Mouse (Mus musculus) ES-Bruce4 (cell line): Measurements from ENCODE around the gene Adk. TPM values are rescaled to one million over a fixed set of nuclear protein-coding genes. Genes with fewer than 3 reads are reported as not detected.

ENCODE experiments used
- H3K27ac ChIP-seq: 2 replicates; pipeline ENCODE4 v1.5.1; 2012; ENCODE audit warnings: low read length, inconsistent platforms; ENCODE audit not compliant: insufficient read depth
- H3K27me3 ChIP-seq: 2 replicates; pipeline ENCODE4 v1.6.1; 2012; ENCODE audit warnings: mild to moderate bottlenecking, low read length, inconsistent platforms; ENCODE audit not compliant: control insufficient read depth, poor library complexity, insufficient read depth, severe bottlenecking
- H3K36me3 ChIP-seq: 2 replicates; pipeline ENCODE4 v1.6.1; 2012; ENCODE audit warnings: inconsistent platforms, mild to moderate bottlenecking, low read length, moderate library complexity; ENCODE audit not compliant: control insufficient read depth, poor library complexity, insufficient read depth, severe bottlenecking
- H3K4me1 ChIP-seq: one replicate; pipeline ENCODE4 v1.8.1; 2011; ENCODE audit warnings: low read length; ENCODE audit not compliant: control insufficient read depth, insufficient read depth
- H3K4me3 ChIP-seq: 2 replicates; pipeline ENCODE4 v1.5.1; 2011; ENCODE audit warnings: low read depth, mild to moderate bottlenecking, low read length
- H3K9ac ChIP-seq: 2 replicates; pipeline ENCODE4 v1.6.1; 2012; ENCODE audit warnings: low read depth, mild to moderate bottlenecking, inconsistent platforms; ENCODE audit not compliant: poor library complexity, severe bottlenecking
- H3K9me3 ChIP-seq: replicated peaks from 2 replicates; pipeline ENCODE4 v1.6.1; 2012; ENCODE audit warnings: mild to moderate bottlenecking, low read length, inconsistent platforms; ENCODE audit not compliant: control insufficient read depth, poor library complexity, insufficient read depth, severe bottlenecking
- CTCF ChIP-seq: IDR thresholded peaks from one replicate; pipeline ENCODE4 v1.8.1; 2011; ENCODE audit warnings: low read depth, low read length
- EP300 ChIP-seq: IDR thresholded peaks from 2 replicates; pipeline ENCODE4 v1.6.1; 2011; ENCODE audit warnings: low read depth, low read length; ENCODE audit not compliant: insufficient read depth
- POLR2A ChIP-seq: IDR thresholded peaks from one replicate; pipeline ENCODE4 v1.8.1; 2011; ENCODE audit warnings: low read length; ENCODE audit not compliant: insufficient read depth
- polyA plus RNA-seq: library from polyadenylated mRNA; stranded (reverse); fragments of >200 nt; gene quantifications from 2 replicates; pipeline ENCODE4 v1.2.4, GENCODE M21; 2011; ENCODE audit warnings: low read depth; ENCODE audit not compliant: missing spikeins, insufficient read depth, insufficient read length

Gene Adk
- polyA plus RNA-seq, 1 experiment, result 110 TPM

DNA sequence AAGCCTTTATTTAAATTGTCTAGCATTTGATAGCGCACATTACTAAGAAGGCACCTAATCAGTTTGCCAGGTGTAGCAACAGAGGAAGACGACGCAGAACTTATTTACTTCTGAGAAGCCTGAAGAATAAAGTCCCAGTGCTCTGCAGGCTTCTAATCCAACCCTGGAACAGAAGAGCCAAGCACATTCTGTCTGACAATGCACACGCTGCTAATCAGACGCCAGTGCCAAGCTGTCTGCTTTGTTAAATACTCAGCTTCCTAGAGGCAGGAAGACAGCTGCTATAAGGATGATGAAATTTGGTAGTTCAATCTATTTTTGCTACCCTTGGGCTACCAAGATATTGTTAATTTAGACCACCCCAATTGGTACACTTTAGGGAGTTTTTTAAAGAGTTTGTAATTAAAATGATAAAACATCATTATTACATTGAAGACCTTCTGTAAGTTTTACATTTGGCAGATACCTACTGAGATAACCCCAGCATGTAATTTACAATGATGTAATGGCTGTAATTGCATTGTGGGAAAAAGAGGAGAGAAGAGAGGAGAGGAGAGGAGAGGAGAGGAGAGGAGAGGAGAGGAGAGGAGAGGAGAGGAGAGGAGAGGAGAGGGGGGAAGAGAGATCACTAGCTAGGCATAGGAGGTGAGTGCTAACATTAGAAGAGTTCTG lies 201.1 kb downstream of the Adk start:
- no peaks in the 10 kb centered on the region for H3K27me3 ChIP-seq
- no peaks in the 10 kb centered on the region for H3K9me3 ChIP-seq
- no peak overlapping the region for H3K9ac ChIP-seq
- no peaks in the 10 kb centered on the region; the same call in 1 of the 2 replicates for H3K36me3 ChIP-seq
- no peaks in the 10 kb centered on the region for H3K4me1 ChIP-seq
- H3K4me3 ChIP-seq, result no peak overlapping the region
- TF ChIP-seq POLR2A (no peak), CTCF (no peak)
- H3K27ac ChIP-seq, result no peak overlapping the region

DNA sequence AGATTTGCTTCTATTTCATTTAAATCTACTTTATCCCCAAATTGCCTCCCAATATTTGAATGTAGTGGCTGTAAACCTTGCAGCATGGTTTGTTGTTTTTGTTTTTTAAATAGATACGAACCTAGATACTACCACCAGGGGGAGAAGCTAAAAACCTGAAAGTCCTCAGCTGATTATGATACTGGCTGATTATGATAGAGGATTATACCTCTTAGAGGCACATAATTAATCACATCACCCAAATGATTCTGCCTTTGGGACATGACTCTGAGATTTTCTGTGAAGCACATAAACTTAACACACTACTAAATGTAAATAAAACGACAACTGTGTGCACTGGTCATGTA lies 201.6 kb downstream of the Adk start:
- Histone ChIP-seq H3K27me3 (no peaks in the 10 kb centered on the region), H3K9ac (no peak overlapping the region), H3K36me3 (no peaks in the 10 kb centered on the region; the same call in 1 of the 2 replicates), H3K4me1 (no peaks in the 10 kb centered on the region), H3K9me3 (no peaks in the 10 kb centered on the region), H3K4me3 (no peak overlapping the region), H3K27ac (no peak overlapping the region)
- TF ChIP-seq POLR2A, result no peak
- no peak for TF ChIP-seq CTCF
- TF ChIP-seq EP300, result no peak

DNA sequence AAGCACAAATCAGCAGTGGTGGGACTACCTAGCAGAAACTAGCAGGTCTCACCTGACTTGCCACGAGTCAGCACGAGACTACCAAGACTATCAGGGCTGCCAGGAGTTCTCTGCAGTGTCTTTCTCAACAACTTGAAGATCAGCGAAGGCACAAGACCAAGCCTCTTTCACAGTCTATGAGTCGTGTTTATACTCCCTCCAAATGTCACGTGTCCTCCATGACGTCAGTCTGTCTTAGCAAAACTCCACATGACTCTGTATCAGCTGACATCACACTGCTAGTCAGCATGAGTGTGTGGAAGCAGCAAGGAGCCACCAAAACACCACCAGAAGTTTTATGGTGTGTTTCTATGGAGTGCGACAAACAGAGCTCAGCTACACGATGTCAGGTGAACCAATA lies 215.9 kb downstream of the Adk start:
- Histone ChIP-seq H3K36me3 (no peaks in the 10 kb centered on the region), H3K4me1 (no peaks in the 10 kb centered on the region)
- TF ChIP-seq POLR2A, result no peak
- TF ChIP-seq EP300, result no peak
- TF ChIP-seq CTCF, result no peak

DNA sequence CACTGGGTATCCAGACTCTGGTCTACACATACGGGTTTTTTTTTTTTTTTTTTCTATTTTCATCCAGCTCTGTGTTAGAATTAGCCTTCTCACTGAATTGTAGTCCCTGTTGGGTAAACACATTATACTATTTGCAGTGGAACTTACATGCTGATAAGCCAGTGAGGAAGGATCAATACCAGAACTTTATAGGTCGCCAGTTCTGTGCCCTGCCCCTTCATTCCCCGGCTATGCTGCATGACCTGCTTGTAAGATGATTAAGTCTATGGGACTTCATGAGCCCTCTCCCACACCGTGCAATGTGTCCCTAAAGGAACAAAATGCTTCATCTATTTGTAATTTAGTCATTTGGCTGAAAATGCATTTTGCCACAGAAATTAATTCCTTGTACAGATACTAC lies 219.1 kb downstream of the Adk start:
- TF ChIP-seq CTCF (no peak), EP300 (no peak), POLR2A (no peak)
- H3K9me3 ChIP-seq, result no peaks in the 10 kb centered on the region
- no peaks in the 10 kb centered on the region for H3K36me3 ChIP-seq
- H3K27me3 ChIP-seq, result no peaks in the 10 kb centered on the region
- no peak overlapping the region for H3K27ac ChIP-seq
- no peaks in the 10 kb centered on the region for H3K4me1 ChIP-seq
- H3K4me3 ChIP-seq, result no peak overlapping the region
- no peak overlapping the region for H3K9ac ChIP-seq

More for the DNA sequence above, 215.9 kb downstream of the Adk start:
- no peak overlapping the region for H3K9ac ChIP-seq
- H3K27me3 ChIP-seq, result no peaks in the 10 kb centered on the region
- no peak overlapping the region for H3K27ac ChIP-seq
- no peaks in the 10 kb centered on the region for H3K9me3 ChIP-seq
- no peak overlapping the region for H3K4me3 ChIP-seq

DNA sequence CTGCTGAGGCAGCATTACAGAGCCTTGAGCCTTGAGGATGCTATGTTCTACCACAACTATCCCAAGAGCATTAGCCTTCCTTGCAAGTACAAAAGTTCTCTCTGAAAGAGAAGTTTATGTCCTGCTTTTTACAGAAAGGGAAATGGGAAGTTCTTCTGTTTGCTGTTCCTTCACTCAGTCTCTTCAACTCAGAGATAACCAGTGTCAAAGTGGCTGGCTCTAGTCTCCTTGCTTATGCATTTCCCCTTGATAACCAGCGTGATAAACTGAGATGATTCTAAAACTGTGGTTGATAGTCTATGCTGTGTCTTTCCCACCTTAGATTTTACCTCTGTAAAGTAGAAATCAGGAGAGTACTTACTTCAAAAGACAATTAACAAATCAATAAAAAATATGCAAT lies 223.4 kb downstream of the Adk start:
- Histone ChIP-seq H3K9ac (no peak overlapping the region), H3K27ac (no peak overlapping the region), H3K27me3 (no peaks in the 10 kb centered on the region), H3K9me3 (no peaks in the 10 kb centered on the region), H3K4me1 (no peaks in the 10 kb centered on the region), H3K36me3 (no peaks in the 10 kb centered on the region), H3K4me3 (no peak overlapping the region)
- TF ChIP-seq POLR2A (no peak), CTCF (no peak), EP300 (no peak)

DNA sequence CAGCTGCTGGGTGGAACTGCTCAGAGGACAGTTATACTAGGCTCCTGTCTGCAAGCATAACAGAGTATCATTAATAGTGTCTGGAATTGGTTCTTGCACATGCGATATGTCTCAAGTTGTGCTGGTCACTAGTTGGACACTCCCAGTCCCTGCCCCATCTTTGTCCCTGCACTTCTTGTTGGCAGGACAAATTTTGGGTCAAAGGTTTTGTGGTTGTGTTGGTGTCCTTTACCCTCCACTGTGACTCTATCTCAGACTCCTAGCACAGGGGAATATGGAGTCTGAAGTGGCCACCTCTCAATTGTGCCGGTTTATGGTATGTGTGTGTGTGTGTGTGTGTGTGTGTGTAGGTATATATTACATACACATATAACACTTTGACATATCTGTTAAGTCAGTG lies 225.9 kb downstream of the Adk start:
- no peak overlapping the region for H3K27ac ChIP-seq
- no peaks in the 10 kb centered on the region for H3K9me3 ChIP-seq
- no peak for TF ChIP-seq EP300
- TF ChIP-seq POLR2A, result no peak
- TF ChIP-seq CTCF, result no peak
- H3K4me1 ChIP-seq, result no peaks in the 10 kb centered on the region
- H3K9ac ChIP-seq, result no peak overlapping the region
- no peaks in the 10 kb centered on the region for H3K36me3 ChIP-seq
- no peaks in the 10 kb centered on the region for H3K27me3 ChIP-seq
- no peak overlapping the region for H3K4me3 ChIP-seq
